Mouse (Mus musculus) megakaryocyte, embryonic 14.5 days (primary cell): ENCODE data around the gene Gtse1. TPM values are rescaled to one million over a fixed set of nuclear protein-coding genes. Genes with fewer than 3 reads are reported as not detected.
"Not testable (repeated sequence)": the region's sequence is repeated elsewhere in the genome, so short reads cannot be mapped to it uniquely, and the experiment has no call there.

Experiments used
- H3K27me3 ChIP-seq: replicated peaks from 2 replicates; pipeline ENCODE3; 2012; ENCODE audit warnings: inconsistent platforms
- H3K36me3 ChIP-seq: replicated peaks from 2 replicates; pipeline ENCODE3; 2012; ENCODE audit warnings: low read length, inconsistent platforms, mixed read lengths
- H3K4me1 ChIP-seq: 2 replicates; pipeline ENCODE4 v1.6.1; 2012; ENCODE audit warnings: inconsistent platforms
- H3K4me3 ChIP-seq: replicated peaks from 2 replicates; pipeline ENCODE3; 2012; ENCODE audit warnings: moderate library complexity, mild to moderate bottlenecking, inconsistent platforms
- H3K9me3 ChIP-seq: 2 replicates; pipeline ENCODE4 v1.6.1; 2012; ENCODE audit warnings: inconsistent platforms
- FLI1 ChIP-seq: IDR thresholded peaks from 2 replicates; pipeline ENCODE4 v1.6.1; 2012; ENCODE audit warnings: low read length, inconsistent platforms, mixed read lengths
- GATA1 ChIP-seq: IDR thresholded peaks from 3 replicates; pipeline ENCODE4 v1.6.1; 2012; ENCODE audit warnings: mixed read lengths, low read length, inconsistent platforms, borderline replicate concordance
- polyA plus RNA-seq: library from polyadenylated mRNA; stranded (reverse); fragments of >175 nt; gene quantifications from 2 replicates; pipeline ENCODE4 v1.2.3, GENCODE M21; 2012; ENCODE audit warnings: low replicate concordance; ENCODE audit not compliant: insufficient read depth

Gene Gtse1
- polyA plus RNA-seq, 1 experiment, result 41.7 TPM

GRCm38 (mm10) chr15:85829470-85829869, 30.1 kb upstream of the Gtse1 start:
- Histone ChIP-seq H3K4me3 (no peak overlapping the region), H3K36me3 (no peaks in the 10 kb centered on the region), H3K9me3 (no peaks in the 10 kb centered on the region), H3K4me1 (peaks cover 16% of the 10 kb centered on the region), H3K27me3 (peaks cover 26% of the 10 kb centered on the region)
- TF ChIP-seq GATA1 (no peak), FLI1 (no peak)

GRCm38 (mm10) chr15:85831954-85832590, 27.5 kb upstream of the Gtse1 start, which contains the start of gene Ttc38:
Ttc38 (plus strand) TSS chr15:85832306.
- Histone ChIP-seq H3K4me3 (peak within 1 kb of the TSS; percentile 92), H3K27me3 (peaks cover 22% of the 10 kb centered on the region), H3K9me3 (0 out of 2 replicates have a peak, but pooled peaks cover 4% of the 10 kb centered on the region), H3K36me3 (peaks cover 9% of the 10 kb centered on the region), H3K4me1 (peaks cover 16% of the 10 kb centered on the region)
- TF ChIP-seq FLI1 (no peak), GATA1 (no peak)

- peaks cover 16% of the 10 kb centered on the region for H3K4me1 ChIP-seq
- peaks cover 19% of the 10 kb centered on the region for H3K27me3 ChIP-seq
- TF ChIP-seq GATA1 (no peak), FLI1 (no peak)
- 0 out of 2 replicates have a peak, but pooled peaks cover 4% of the 10 kb centered on the region for H3K9me3 ChIP-seq
- peaks cover 9% of the 10 kb centered on the region for H3K36me3 ChIP-seq
- H3K4me3 ChIP-seq, result peak overlapping the region; percentile 92
Measured at GRCm38 (mm10) chr15:85832599-85832998, 26.9 kb upstream of the Gtse1 start.

- no peak overlapping the region for H3K4me3 ChIP-seq
- H3K27me3 ChIP-seq, result peaks cover 5% of the 10 kb centered on the region
- H3K36me3 ChIP-seq, result peaks cover 9% of the 10 kb centered on the region
- no peak for TF ChIP-seq GATA1
- TF ChIP-seq FLI1, result no peak
- 0 out of 2 replicates have a peak, but pooled peaks cover 4% of the 10 kb centered on the region for H3K9me3 ChIP-seq
- peaks cover 16% of the 10 kb centered on the region for H3K4me1 ChIP-seq
Measured at GRCm38 (mm10) chr15:85835335-85835734, 24.2 kb upstream of the Gtse1 start.

GRCm38 (mm10) chr15:85836887-85837286, 22.7 kb upstream of the Gtse1 start:
- H3K4me3 ChIP-seq, result no peak overlapping the region
- peaks cover 10% of the 10 kb centered on the region for H3K4me1 ChIP-seq
- H3K36me3 ChIP-seq, result peaks cover 9% of the 10 kb centered on the region
- TF ChIP-seq FLI1 (no peak), GATA1 (no peak)
- 0 out of 2 replicates have a peak, but pooled peaks cover 4% of the 10 kb centered on the region for H3K9me3 ChIP-seq
- peaks cover 2% of the 10 kb centered on the region for H3K27me3 ChIP-seq

- H3K9me3 ChIP-seq, result 0 out of 2 replicates have a peak, but pooled peaks cover under 1% of the 10 kb centered on the region
- TF ChIP-seq GATA1 (no peak), FLI1 (no peak)
- H3K4me1 ChIP-seq, result no peaks in the 10 kb centered on the region
- H3K4me3 ChIP-seq, result no peak overlapping the region
- H3K36me3 ChIP-seq, result peaks cover 3% of the 10 kb centered on the region
- peaks cover 18% of the 10 kb centered on the region for H3K27me3 ChIP-seq
Measured at GRCm38 (mm10) chr15:85840983-85841382, 18.6 kb upstream of the Gtse1 start.

- Histone ChIP-seq H3K36me3 (no peaks in the 10 kb centered on the region), H3K9me3 (peaks cover 4% of the 10 kb centered on the region; the same call in 1 of the 2 replicates), H3K4me1 (no peaks in the 10 kb centered on the region), H3K4me3 (no peak overlapping the region), H3K27me3 (peaks cover 19% of the 10 kb centered on the region)
- TF ChIP-seq GATA1 (no peak), FLI1 (no peak)
Measured at GRCm38 (mm10) chr15:85841796-85842360, 17.7 kb upstream of the Gtse1 start.

- Histone ChIP-seq H3K4me1 (no peaks in the 10 kb centered on the region), H3K4me3 (no peak overlapping the region), H3K27me3 (peaks cover 21% of the 10 kb centered on the region), H3K36me3 (no peaks in the 10 kb centered on the region), H3K9me3 (peaks cover 4% of the 10 kb centered on the region; the same call in 1 of the 2 replicates)
- TF ChIP-seq GATA1 (no peak), FLI1 (no peak)
Measured at GRCm38 (mm10) chr15:85845071-85845470, 14.5 kb upstream of the Gtse1 start.

- no peaks in the 10 kb centered on the region for H3K36me3 ChIP-seq
Measured at GRCm38 (mm10) chr15:85851656-85852392, 7.7 kb upstream of the Gtse1 start.

GRCm38 (mm10) chr15:85858980-85859489, 510 bp upstream of the Gtse1 start:
- Histone ChIP-seq H3K36me3 (peaks cover 35% of the 10 kb centered on the region), H3K4me1 (peaks cover 50% of the 10 kb centered on the region), H3K4me3 (peak overlapping the region; percentile 93), H3K27me3 (peaks cover 8% of the 10 kb centered on the region), H3K9me3 (no peaks in the 10 kb centered on the region)
- no peak for TF ChIP-seq FLI1
- no peak for TF ChIP-seq GATA1

More at GRCm38 (mm10) chr15:85851656-85852392, 7.7 kb upstream of the Gtse1 start:
- Histone ChIP-seq H3K4me3 (peak overlapping the region; percentile 12), H3K9me3 (no peaks in the 10 kb centered on the region), H3K27me3 (peaks cover 22% of the 10 kb centered on the region), H3K4me1 (no peaks in the 10 kb centered on the region)
- TF ChIP-seq FLI1 (no peak), GATA1 (no peak)

GRCm38 (mm10) chr15:85865913-85866312, 6.4 kb downstream of the Gtse1 start:
- peaks cover 99% of the 10 kb centered on the region for H3K36me3 ChIP-seq
- H3K4me3 ChIP-seq, H3K9me3 ChIP-seq, H3K27me3 ChIP-seq: not testable (repeated sequence)
- peaks cover 59% of the 10 kb centered on the region for H3K4me1 ChIP-seq
